In genomic region chr12:104248231-104248630, GRCm38 (mm10) we compare ENCODE assay signal across 27 mouse cellular contexts. TPM values are rescaled to one million over a fixed set of nuclear protein-coding genes. Genes with fewer than 3 reads are reported as not detected.
A peak's percentile ranks its signal among the peaks of the same experiment; 100 is the strongest.
DNase-seq lines count a peak whose midpoint lies in the region; ATAC-seq and TF ChIP-seq lines count a peak whose summit lies in the region.
"Had no signal": no experiment of that assay in that cellular context is flagged by ENCODE, and none has a peak within 500 bp of the region (broad histone marks: within the 10 kb centered on the region; RNA-seq: fewer than 3 reads in every experiment).

No protein-coding gene starts in this region.

- 80% methylated on average over 3 of the region's 3 CpGs for WGBS in hindbrain, embryonic 12.5 days
- WGBS in hindbrain, embryonic 10.5 days, result 75% methylated on average over 3 of the region's 3 CpGs
- WGBS in midbrain, embryonic 10.5 days, result 85% methylated on average over 3 of the region's 3 CpGs
- 69% methylated on average over 3 of the region's 3 CpGs for WGBS in midbrain, postnatal 0 days
- 72% methylated on average over 3 of the region's 3 CpGs for WGBS in midbrain, embryonic 15.5 days
- WGBS in intestine, postnatal 0 days, result 64% methylated on average over 3 of the region's 3 CpGs

- no peaks in the 10 kb centered on the region for H3K9me3 ChIP-seq in hindbrain, embryonic 12.5 days (replicated peaks)
- no peaks in the 10 kb centered on the region for H3K9me3 ChIP-seq in hindbrain, embryonic 10.5 days
- H3K9me3 ChIP-seq in midbrain, embryonic 10.5 days (replicated peaks), result no peaks in the 10 kb centered on the region
- no peaks in the 10 kb centered on the region for H3K9me3 ChIP-seq in midbrain, postnatal 0 days (ENCODE audit: low read length)
- no peaks in the 10 kb centered on the region for H3K9me3 ChIP-seq in midbrain, embryonic 15.5 days
- no peaks in the 10 kb centered on the region for H3K9me3 ChIP-seq in intestine, postnatal 0 days (ENCODE audit: control insufficient read depth)
- H3K9me3 ChIP-seq: embryonic facial prominence, embryonic 15.5 days; forebrain, embryonic 10.5 days had no signal

- no peaks in the 10 kb centered on the region for H3K36me3 ChIP-seq in hindbrain, embryonic 12.5 days
- no peaks in the 10 kb centered on the region for H3K36me3 ChIP-seq in hindbrain, embryonic 10.5 days
- H3K36me3 ChIP-seq in midbrain, embryonic 10.5 days, result no peaks in the 10 kb centered on the region
- no peaks in the 10 kb centered on the region for H3K36me3 ChIP-seq in midbrain, postnatal 0 days (ENCODE audit: insufficient read depth, low read length)
- no peaks in the 10 kb centered on the region for H3K36me3 ChIP-seq in midbrain, embryonic 15.5 days (replicated peaks)
- H3K36me3 ChIP-seq in intestine, postnatal 0 days (ENCODE audit: control insufficient read depth, insufficient read depth), result no peaks in the 10 kb centered on the region
- H3K36me3 ChIP-seq: embryonic facial prominence, embryonic 15.5 days; forebrain, embryonic 10.5 days had no signal

- H3K4me3 ChIP-seq in hindbrain, embryonic 12.5 days, result no peak overlapping the region
- H3K4me3 ChIP-seq in hindbrain, embryonic 10.5 days, result no peak overlapping the region
- H3K4me3 ChIP-seq in midbrain, embryonic 10.5 days, result no peak overlapping the region
- no peak overlapping the region for H3K4me3 ChIP-seq in midbrain, postnatal 0 days (ENCODE audit: low read depth, low read length)
- no peak overlapping the region for H3K4me3 ChIP-seq in midbrain, embryonic 15.5 days
- no peak overlapping the region for H3K4me3 ChIP-seq in intestine, postnatal 0 days (ENCODE audit: low read depth, low read length)
- H3K4me3 ChIP-seq: embryonic facial prominence, embryonic 15.5 days; forebrain, embryonic 10.5 days; gastrocnemius, adult 2 months had no signal

- H3K4me1 ChIP-seq in hindbrain, embryonic 12.5 days, result peaks cover 4% of the 10 kb centered on the region; the same call in 1 of the 2 replicates
- H3K4me1 ChIP-seq in hindbrain, embryonic 10.5 days (replicated peaks), result peaks cover 12% of the 10 kb centered on the region
- peaks cover 15% of the 10 kb centered on the region for H3K4me1 ChIP-seq in midbrain, embryonic 10.5 days
- 0 out of 2 replicates have a peak, but pooled peaks cover 2% of the 10 kb centered on the region for H3K4me1 ChIP-seq in midbrain, postnatal 0 days (ENCODE audit: insufficient read depth, low read length)
- H3K4me1 ChIP-seq in midbrain, embryonic 15.5 days, result peaks cover 12% of the 10 kb centered on the region
- H3K4me1 ChIP-seq in intestine, postnatal 0 days (replicated peaks; ENCODE audit: control insufficient read depth, insufficient read depth, low read length), result no peaks in the 10 kb centered on the region

- 0 out of 2 replicates have a peak overlapping the region, but pooled peaks have one; percentile 30 for H3K27ac ChIP-seq in hindbrain, embryonic 12.5 days
- no peak overlapping the region; the same call in 1 of the 2 replicates for H3K27ac ChIP-seq in hindbrain, embryonic 10.5 days
- peak overlapping the region; percentile 55; the same call in 1 of the 2 replicates for H3K27ac ChIP-seq in midbrain, embryonic 10.5 days (replicated peaks)
- H3K27ac ChIP-seq in midbrain, postnatal 0 days (ENCODE audit: low read depth, low read length), result no peak overlapping the region
- peak overlapping the region; percentile 12; the same call in 1 of the 2 replicates for H3K27ac ChIP-seq in midbrain, embryonic 15.5 days
- H3K27ac ChIP-seq in intestine, postnatal 0 days (ENCODE audit: low read depth, low read length), result no peak overlapping the region
- H3K27ac ChIP-seq: forebrain, embryonic 10.5 days; gastrocnemius, adult 2 months; macrophage had no signal

- no peaks in the 10 kb centered on the region for H3K27me3 ChIP-seq in hindbrain, embryonic 12.5 days
- H3K27me3 ChIP-seq in hindbrain, embryonic 10.5 days (ENCODE audit: insufficient read depth, poor library complexity, severe bottlenecking), result no peaks in the 10 kb centered on the region
- H3K27me3 ChIP-seq in midbrain, embryonic 10.5 days (ENCODE audit: low read depth, poor library complexity, severe bottlenecking), result no peaks in the 10 kb centered on the region
- no peaks in the 10 kb centered on the region for H3K27me3 ChIP-seq in midbrain, postnatal 0 days (ENCODE audit: insufficient read depth, low read length)
- no peaks in the 10 kb centered on the region for H3K27me3 ChIP-seq in midbrain, embryonic 15.5 days (replicated peaks)
- H3K27me3 ChIP-seq in intestine, postnatal 0 days (replicated peaks; ENCODE audit: control insufficient read depth, insufficient read depth, low read length), result no peaks in the 10 kb centered on the region
- H3K27me3 ChIP-seq: embryonic facial prominence, embryonic 15.5 days had no signal

- no peak overlapping the region for H3K4me2 ChIP-seq in hindbrain, embryonic 12.5 days (replicated peaks)
- H3K4me2 ChIP-seq in midbrain, postnatal 0 days (ENCODE audit: low read depth, low read length, poor library complexity, severe bottlenecking), result no peak overlapping the region
- no peak overlapping the region for H3K4me2 ChIP-seq in midbrain, embryonic 15.5 days
- no peak overlapping the region for H3K4me2 ChIP-seq in intestine, postnatal 0 days (replicated peaks; ENCODE audit: low read depth)
- H3K4me2 ChIP-seq: embryonic facial prominence, embryonic 15.5 days; heart, embryonic 11.5 days; liver, embryonic 11.5 days; lung, embryonic 14.5 days had no signal

- ATAC-seq in hindbrain, embryonic 12.5 days (ENCODE audit: low FRiP score), result 0 out of 2 replicates have a peak, but pooled peaks have one; percentile 9
- no peak for ATAC-seq in midbrain, postnatal 0 days (ENCODE audit: low FRiP score)
- peak; percentile 31; the same call in 1 of the 2 replicates for ATAC-seq in midbrain, embryonic 15.5 days (replicated peaks)
- ATAC-seq in intestine, postnatal 0 days, result no peak
- ATAC-seq: intestine, embryonic 16.5 days had no signal

- no peak overlapping the region for H3K9ac ChIP-seq in hindbrain, embryonic 12.5 days
- no peak overlapping the region for H3K9ac ChIP-seq in midbrain, postnatal 0 days (replicated peaks; ENCODE audit: low read length, poor library complexity, severe bottlenecking)
- H3K9ac ChIP-seq in midbrain, embryonic 15.5 days, result no peak overlapping the region
- H3K9ac ChIP-seq in intestine, postnatal 0 days (ENCODE audit: low read depth, low read length), result no peak overlapping the region
- H3K9ac ChIP-seq: embryonic facial prominence, embryonic 15.5 days; forebrain, postnatal 0 days; lung, embryonic 14.5 days had no signal

- TF ChIP-seq CTCF in midbrain, postnatal 0 days (IDR thresholded peaks at IDR 0.05), result no peak
- TF ChIP-seq CTCF in intestine, postnatal 0 days (IDR thresholded peaks at IDR 0.05; ENCODE audit: low read depth), result no peak

- DNase-seq in hindbrain, embryonic 10.5 days (ENCODE audit: low spot score), result no peak
- DNase-seq in midbrain, embryonic 10.5 days (ENCODE audit: low spot score), result no peak
- no peak for DNase-seq in midbrain, postnatal 0 days (ENCODE audit: low spot score)
- peak; percentile 58 for DNase-seq in brain, adult 2 months (ENCODE audit: low read depth, low spot score)
- no peak for DNase-seq in kidney, postnatal 25 days
- DNase-seq: adrenal gland, postnatal 14 days; cerebellum, adult 18-20 months; cerebellum, postnatal 25 days; forebrain, postnatal 0 days; gastrocnemius, adult 2 months; lung, embryonic 14.5 days; right cerebral cortex, postnatal 14 days; thymus, postnatal 14 days had no signal

RNA-seq across cellular contexts. Expression of gene Serpina3g, which starts 12.2 kb away (rescaled TPM):
- polyA plus RNA-seq in hindbrain, embryonic 12.5 days (2016; fragmentation: Nextera tagmentation; extraction: Ambion mirVana), result 0.40 and 0.61 TPM in 2 replicates
- not detected in 2 replicates for polyA plus RNA-seq in hindbrain, embryonic 10.5 days (2016; fragmentation: Nextera tagmentation; extraction: Ambion mirVana)
- 0.25 TPM in 1 of 2 replicates, not detected in the other for polyA plus RNA-seq in midbrain, embryonic 10.5 days (2016; fragmentation: Nextera tagmentation; extraction: Ambion mirVana)
- 0.77 and 1.2 TPM in 2 replicates for total RNA-seq in midbrain, postnatal 0 days (2014; rRNA removed)
- polyA plus RNA-seq in midbrain, postnatal 0 days (2015; fragmentation: Nextera tagmentation; extraction: Ambion mirVana), result 0.83 and 1.4 TPM in 2 replicates
- 0.56 and 0.80 TPM in 2 replicates for polyA plus RNA-seq in midbrain, embryonic 15.5 days (2015; fragmentation: Nextera tagmentation; extraction: Ambion mirVana)
- polyA plus RNA-seq in intestine, postnatal 0 days (2015; fragmentation: Nextera tagmentation; extraction: Ambion mirVana), result 5.2 and 6.1 TPM in 2 replicates
- polyA plus RNA-seq: forebrain, embryonic 10.5 days had no signal

RNA-seq across cellular contexts. Expression of gene Serpina3i, which starts 14.7 kb away (rescaled TPM):
- polyA plus RNA-seq in hindbrain, embryonic 12.5 days (2016; fragmentation: Nextera tagmentation; extraction: Ambion mirVana), result 0.23 and 0.25 TPM in 2 replicates
- polyA plus RNA-seq in hindbrain, embryonic 10.5 days (2016; fragmentation: Nextera tagmentation; extraction: Ambion mirVana), result 0.34 TPM in 1 of 2 replicates, not detected in the other
- polyA plus RNA-seq in midbrain, embryonic 10.5 days (2016; fragmentation: Nextera tagmentation; extraction: Ambion mirVana), result not detected in 2 replicates
- total RNA-seq in midbrain, postnatal 0 days (2014; rRNA removed), result 0.49 TPM in 1 of 2 replicates, not detected in the other
- polyA plus RNA-seq in midbrain, postnatal 0 days (2015; fragmentation: Nextera tagmentation; extraction: Ambion mirVana), result not detected in 2 replicates
- 0.08 TPM in 1 of 2 replicates, not detected in the other for polyA plus RNA-seq in midbrain, embryonic 15.5 days (2015; fragmentation: Nextera tagmentation; extraction: Ambion mirVana)
- not detected in 2 replicates for polyA plus RNA-seq in intestine, postnatal 0 days (2015; fragmentation: Nextera tagmentation; extraction: Ambion mirVana)
- total RNA-seq: gastrocnemius, adult 2 months; left cerebral cortex, adult 18-20 months; left cerebral cortex, postnatal 36 days; MEL had no signal
- polyA plus RNA-seq: forebrain, embryonic 10.5 days; forebrain, postnatal 0 days; heart, embryonic 11.5 days; hindbrain, embryonic 16.5 days; lung, embryonic 14.5 days; macrophage had no signal

RNA-seq across cellular contexts. Expression of gene Serpina3f, which starts 33.9 kb away (rescaled TPM):
- polyA plus RNA-seq in hindbrain, embryonic 12.5 days (2016; fragmentation: Nextera tagmentation; extraction: Ambion mirVana), result 0.14 and 0.34 TPM in 2 replicates
- polyA plus RNA-seq in hindbrain, embryonic 10.5 days (2016; fragmentation: Nextera tagmentation; extraction: Ambion mirVana), result 0.47 TPM in 1 of 2 replicates, not detected in the other
- polyA plus RNA-seq in midbrain, embryonic 10.5 days (2016; fragmentation: Nextera tagmentation; extraction: Ambion mirVana), result 0.27 and 0.30 TPM in 2 replicates
- total RNA-seq in midbrain, postnatal 0 days (2014; rRNA removed), result 0.55 TPM in 1 of 2 replicates, not detected in the other
- polyA plus RNA-seq in midbrain, postnatal 0 days (2015; fragmentation: Nextera tagmentation; extraction: Ambion mirVana), result 0.07 and 0.15 TPM in 2 replicates
- polyA plus RNA-seq in midbrain, embryonic 15.5 days (2015; fragmentation: Nextera tagmentation; extraction: Ambion mirVana), result 0.13 and 0.26 TPM in 2 replicates
- 0.59 and 0.69 TPM in 2 replicates for polyA plus RNA-seq in intestine, postnatal 0 days (2015; fragmentation: Nextera tagmentation; extraction: Ambion mirVana)
- total RNA-seq: forebrain, postnatal 0 days; gastrocnemius, adult 2 months; heart, postnatal 10 days; left cerebral cortex, adult 18-20 months; left cerebral cortex, postnatal 36 days; MEL had no signal
- polyA plus RNA-seq: embryonic facial prominence, embryonic 15.5 days; heart, embryonic 11.5 days had no signal

Comparison
In these comparisons a context has a peak if more than half of its experiments do, and no peak if none do; other contexts are left out.
1. ATAC-seq: peak in hindbrain, embryonic 12.5 days (single experiment) and midbrain, embryonic 15.5 days (single experiment); none in midbrain, postnatal 0 days (single experiment) and intestine, postnatal 0 days (single experiment).
2. H3K27ac ChIP-seq: peak in hindbrain, embryonic 12.5 days (single experiment), midbrain, embryonic 10.5 days (single experiment) and midbrain, embryonic 15.5 days (single experiment); none in hindbrain, embryonic 10.5 days (single experiment), midbrain, postnatal 0 days (single experiment) and intestine, postnatal 0 days (single experiment).